Mouse (Mus musculus) limb, embryonic 13.5 days (tissue): ENCODE results near the gene Fndc4. TPM values are rescaled to one million over a fixed set of nuclear protein-coding genes. Genes with fewer than 3 reads are reported as not detected.

Source experiments
- ATAC-seq: fragments of 200-750 bp; cut with Nextera tagmentation; 2 replicates; pipeline ENCODE4 v1.8.0; 2017; ENCODE audit warnings: low read depth, moderate number of reproducible peaks, moderate TSS enrichment; ENCODE audit not compliant: low FRiP score
- H3K27ac ChIP-seq: fragments of 300-500 bp; sonication (generic); 2 replicates; pipeline ENCODE4 v1.5.1; 2015; ENCODE audit warnings: inconsistent platforms, mild to moderate bottlenecking, moderate library complexity
- H3K27me3 ChIP-seq: fragments of 300-500 bp; sonication (generic); 2 replicates; pipeline ENCODE4 v1.6.1; 2015; ENCODE audit warnings: mild to moderate bottlenecking, inconsistent platforms
- H3K36me3 ChIP-seq: fragments of 300-500 bp; sonication (generic); 2 replicates; pipeline ENCODE4 v1.6.1; 2015; ENCODE audit warnings: inconsistent platforms, mild to moderate bottlenecking, moderate library complexity
- H3K4me1 ChIP-seq: fragments of 300-500 bp; sonication (generic); 2 replicates; pipeline ENCODE4 v1.6.1; 2015; ENCODE audit warnings: inconsistent platforms
- H3K4me2 ChIP-seq: fragments of 300-500 bp; sonication (generic); replicated peaks from 2 replicates; pipeline ENCODE4 v1.6.1; 2015; ENCODE audit warnings: inconsistent platforms, mild to moderate bottlenecking, moderate library complexity
- H3K4me3 ChIP-seq: fragments of 300-500 bp; sonication (generic); 2 replicates; pipeline ENCODE4 v1.5.1; 2015; ENCODE audit warnings: moderate library complexity, mild to moderate bottlenecking, inconsistent platforms
- H3K9ac ChIP-seq: fragments of 300-500 bp; sonication (generic); 2 replicates; pipeline ENCODE4 v1.6.1; 2015; ENCODE audit warnings: mild to moderate bottlenecking, inconsistent platforms
- H3K9me3 ChIP-seq: fragments of 300-500 bp; sonication (generic); 2 replicates; pipeline ENCODE4 v1.6.1; 2016; ENCODE audit warnings: inconsistent platforms
- WGBS: fragments of 180-500 bp; shearing (Covaris S2); methylation state at CpG from one replicate; pipeline ENCODE4 v1.1.7; 2015; 5-methylcytosine and 5-hydroxymethylcytosine counted together
- polyA plus RNA-seq: library from polyadenylated mRNA; unstranded; fragments of >200 nt; fragmentation: Nextera tagmentation; extraction: Ambion mirVana; gene quantifications from 2 replicates; pipeline ENCODE4 v1.2.1, GENCODE M21; 2015

The Fndc4 gene
- 83.5 and 84.4 TPM in 2 replicates for polyA plus RNA-seq

DNA sequence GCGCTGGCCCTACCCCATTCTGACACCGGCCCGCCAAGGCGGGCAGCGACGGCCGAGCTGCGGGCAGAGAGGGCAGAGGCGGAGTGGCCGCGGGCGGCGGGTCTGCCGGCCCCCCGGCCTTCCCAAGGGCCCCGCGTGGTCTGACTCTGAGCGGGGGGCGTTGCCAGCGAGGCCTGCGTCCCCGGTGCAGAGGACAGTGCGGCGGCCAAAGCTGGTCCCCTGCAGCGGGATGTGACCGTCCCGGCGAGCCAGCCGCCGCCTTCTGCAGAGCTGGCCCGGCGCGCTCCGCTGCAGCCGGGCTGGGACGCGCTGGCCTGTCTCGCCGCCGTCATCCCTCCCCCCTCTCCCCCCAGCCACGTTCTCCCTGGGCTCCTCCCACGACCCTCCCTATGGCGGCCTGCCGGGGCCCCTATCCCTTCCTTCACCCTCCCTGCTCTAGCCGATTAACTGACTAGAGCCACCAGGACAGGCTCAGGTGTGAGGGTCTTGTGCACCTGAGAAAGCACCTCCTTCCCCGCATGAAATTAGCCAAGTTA lies at the start of gene Fndc4:
Gene Fndc4 (minus strand): TSS at position 475 of the 536 bp plus-strand sequence.
- WGBS = under 1% methylated on average over 32 of the region's 46 CpGs
- Histone ChIP-seq H3K4me3 (peak within 1 kb of the TSS; percentile 90), H3K36me3 (peaks cover 21% of the 10 kb centered on the region), H3K9me3 (no peaks in the 10 kb centered on the region), H3K4me2 (peak within 1 kb of the TSS; percentile 88), H3K27ac (peak within 1 kb of the TSS; percentile 55; the same call in 1 of the 2 replicates), H3K9ac (peak within 1 kb of the TSS; percentile 94), H3K27me3 (no peaks in the 10 kb centered on the region), H3K4me1 (peaks cover 20% of the 10 kb centered on the region)
- peak; percentile 71 for ATAC-seq

DNA sequence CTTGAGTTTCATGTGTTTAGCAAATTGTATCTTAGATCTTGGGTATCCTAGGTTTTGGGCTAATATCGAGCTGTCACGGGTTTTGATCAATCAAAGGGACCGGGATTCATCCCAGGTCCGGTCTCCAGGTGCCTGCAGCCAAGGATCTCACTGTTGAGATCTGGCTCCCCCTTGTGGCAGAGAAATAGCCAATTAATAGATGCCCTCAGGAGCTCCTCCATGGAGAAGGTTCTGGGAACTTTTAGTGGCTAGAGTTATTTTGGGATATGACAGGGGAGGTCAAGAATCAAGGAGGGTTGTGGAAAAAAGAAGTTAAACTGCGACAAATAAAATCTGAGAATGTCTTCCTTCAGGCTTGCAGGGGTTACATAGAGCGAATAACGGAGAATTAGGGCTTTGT lies 32.4 kb upstream of the Fndc4 start:
- Histone ChIP-seq H3K9ac (no peak overlapping the region), H3K36me3 (no peaks in the 10 kb centered on the region), H3K9me3 (peaks cover 4% of the 10 kb centered on the region; the same call in 1 of the 2 replicates), H3K4me3 (no peak overlapping the region), H3K27me3 (no peaks in the 10 kb centered on the region), H3K4me1 (no peaks in the 10 kb centered on the region), H3K27ac (no peak overlapping the region), H3K4me2 (no peak overlapping the region)
- no peak for ATAC-seq
- WGBS = 41% methylated on average over 7 of the region's 7 CpGs

DNA sequence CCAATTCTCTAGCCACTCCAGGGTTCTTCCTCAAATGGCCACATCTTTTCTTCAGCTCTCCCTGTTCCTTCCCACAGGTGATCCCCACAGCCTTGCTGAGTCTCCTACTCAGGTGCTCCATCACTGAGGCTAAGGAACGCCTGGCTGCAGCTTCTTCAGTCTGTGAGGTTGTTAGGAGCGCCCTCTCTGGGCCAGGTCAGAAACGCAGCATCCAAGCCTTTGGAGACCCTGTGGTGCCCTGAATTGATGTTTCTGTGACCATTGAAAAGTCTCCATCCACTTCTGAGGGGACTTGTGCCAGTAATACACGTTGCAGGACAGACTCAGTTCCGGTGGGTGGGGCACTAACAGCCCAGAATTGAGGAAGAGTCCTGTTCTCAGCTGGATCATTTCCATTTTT lies 31.0 kb upstream of the Fndc4 start:
- WGBS = 22% methylated on average over 5 of the region's 5 CpGs
- no peak overlapping the region for H3K27ac ChIP-seq
- no peak overlapping the region for H3K9ac ChIP-seq
- no peaks in the 10 kb centered on the region for H3K27me3 ChIP-seq
- no peak overlapping the region for H3K4me2 ChIP-seq
- no peak overlapping the region for H3K4me3 ChIP-seq
- ATAC-seq = no peak
- no peaks in the 10 kb centered on the region for H3K9me3 ChIP-seq
- H3K36me3 ChIP-seq = no peaks in the 10 kb centered on the region
- no peaks in the 10 kb centered on the region for H3K4me1 ChIP-seq

DNA sequence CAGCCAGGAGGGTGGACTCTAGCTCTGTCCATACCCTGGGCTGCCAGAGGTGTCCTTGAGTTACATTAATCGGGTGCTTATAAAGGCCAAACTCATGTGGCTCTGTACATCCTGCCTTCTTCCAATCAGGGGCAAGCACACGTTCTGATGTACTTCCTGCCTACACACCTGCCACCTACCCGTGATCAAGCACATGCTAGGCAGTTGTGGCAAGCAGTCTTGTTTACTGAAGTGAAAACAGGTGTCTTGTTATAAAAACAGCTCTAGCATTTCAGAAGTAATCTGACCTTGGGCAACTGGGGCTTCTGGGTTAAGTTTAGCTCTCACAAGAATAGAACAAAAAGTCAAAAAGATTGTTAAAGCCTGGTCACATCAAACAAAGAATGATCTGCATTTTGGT lies 28.2 kb upstream of the Fndc4 start:
- H3K27ac ChIP-seq = no peak overlapping the region
- no peaks in the 10 kb centered on the region for H3K4me1 ChIP-seq
- H3K9me3 ChIP-seq = 0 out of 2 replicates have a peak, but pooled peaks cover 3% of the 10 kb centered on the region
- H3K27me3 ChIP-seq = no peaks in the 10 kb centered on the region
- no peak overlapping the region for H3K4me2 ChIP-seq
- H3K36me3 ChIP-seq = no peaks in the 10 kb centered on the region
- H3K4me3 ChIP-seq = no peak overlapping the region
- WGBS = 48% methylated on average over 3 of the region's 3 CpGs
- no peak overlapping the region for H3K9ac ChIP-seq
- no peak for ATAC-seq

DNA sequence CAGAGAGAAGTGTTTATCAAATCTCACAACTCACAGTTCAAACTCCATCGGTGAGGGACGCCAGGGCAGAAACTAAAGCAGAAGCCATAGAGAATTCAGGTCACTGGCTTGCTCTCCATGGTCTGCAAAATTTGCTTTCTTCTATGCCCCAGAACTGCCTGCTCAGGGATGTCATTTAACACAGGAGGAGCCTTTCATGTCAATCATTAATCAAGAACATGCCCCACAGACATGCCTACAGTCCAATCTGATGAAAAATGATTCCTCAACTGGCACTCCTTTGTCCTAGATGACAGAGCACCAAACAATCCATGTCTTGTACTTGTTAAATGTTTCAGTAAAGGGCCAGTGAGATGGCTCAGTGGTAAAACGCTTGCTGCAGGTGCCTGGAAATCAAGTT lies 26.9 kb upstream of the Fndc4 start:
- Histone ChIP-seq H3K9ac (no peak overlapping the region), H3K4me3 (no peak overlapping the region), H3K4me2 (no peak overlapping the region), H3K27me3 (no peaks in the 10 kb centered on the region), H3K4me1 (no peaks in the 10 kb centered on the region), H3K9me3 (0 out of 2 replicates have a peak, but pooled peaks cover 3% of the 10 kb centered on the region), H3K36me3 (no peaks in the 10 kb centered on the region), H3K27ac (no peak overlapping the region)
- 84% methylated on average over 3 of the region's 3 CpGs for WGBS
- no peak for ATAC-seq

DNA sequence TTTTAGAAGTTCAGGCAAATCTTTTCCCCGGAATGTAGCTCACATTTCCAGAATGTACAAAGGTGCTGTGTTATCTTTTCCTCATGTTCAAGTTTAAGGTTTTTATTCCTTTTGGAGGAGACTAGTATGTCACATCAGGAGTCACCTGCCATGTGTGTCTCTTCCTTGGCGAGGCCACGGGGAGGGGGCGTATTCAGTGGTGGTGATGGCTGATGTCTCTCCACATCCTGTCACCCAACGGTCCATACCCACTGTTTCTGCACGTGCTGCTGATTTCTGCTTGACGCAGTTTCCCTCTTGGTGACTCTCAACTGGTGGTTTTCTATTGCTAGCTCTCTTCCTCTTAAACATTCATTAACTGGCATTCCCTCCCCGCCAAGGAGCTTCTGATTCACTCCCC lies 16.9 kb upstream of the Fndc4 start:
- Histone ChIP-seq H3K36me3 (no peaks in the 10 kb centered on the region), H3K9me3 (no peaks in the 10 kb centered on the region), H3K4me1 (no peaks in the 10 kb centered on the region), H3K4me3 (no peak overlapping the region), H3K27me3 (peaks cover 5% of the 10 kb centered on the region; the same call in 1 of the 2 replicates), H3K4me2 (no peak overlapping the region), H3K27ac (no peak overlapping the region), H3K9ac (no peak overlapping the region)
- no peak for ATAC-seq
- WGBS = 89% methylated on average over 8 of the region's 8 CpGs

DNA sequence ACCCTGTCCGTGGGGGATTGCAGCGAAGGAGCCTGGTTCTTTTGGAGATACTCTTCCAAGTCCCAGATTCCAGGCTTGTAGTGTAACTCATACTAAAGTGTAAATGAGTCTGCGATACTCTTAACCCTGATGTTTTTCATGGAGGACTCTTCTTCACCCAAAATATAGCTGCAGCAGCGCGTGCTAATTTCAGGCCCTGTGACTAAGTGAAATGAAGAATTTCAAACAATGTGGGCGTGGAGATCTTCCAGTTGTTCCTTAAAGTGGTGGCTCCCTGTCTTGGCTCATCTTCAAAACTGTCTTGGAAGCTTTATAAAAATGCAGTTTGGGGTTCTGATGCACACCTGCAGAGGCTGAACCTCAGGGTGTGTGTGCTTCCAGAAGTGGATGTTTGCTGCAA lies 7.2 kb upstream of the Fndc4 start:
- Histone ChIP-seq H3K9me3 (no peaks in the 10 kb centered on the region), H3K27ac (no peak overlapping the region), H3K36me3 (no peaks in the 10 kb centered on the region), H3K4me3 (no peak overlapping the region), H3K4me2 (no peak overlapping the region), H3K4me1 (no peaks in the 10 kb centered on the region), H3K9ac (no peak overlapping the region), H3K27me3 (no peaks in the 10 kb centered on the region)
- ATAC-seq = no peak
- 88% methylated on average over 6 of the region's 6 CpGs for WGBS

DNA sequence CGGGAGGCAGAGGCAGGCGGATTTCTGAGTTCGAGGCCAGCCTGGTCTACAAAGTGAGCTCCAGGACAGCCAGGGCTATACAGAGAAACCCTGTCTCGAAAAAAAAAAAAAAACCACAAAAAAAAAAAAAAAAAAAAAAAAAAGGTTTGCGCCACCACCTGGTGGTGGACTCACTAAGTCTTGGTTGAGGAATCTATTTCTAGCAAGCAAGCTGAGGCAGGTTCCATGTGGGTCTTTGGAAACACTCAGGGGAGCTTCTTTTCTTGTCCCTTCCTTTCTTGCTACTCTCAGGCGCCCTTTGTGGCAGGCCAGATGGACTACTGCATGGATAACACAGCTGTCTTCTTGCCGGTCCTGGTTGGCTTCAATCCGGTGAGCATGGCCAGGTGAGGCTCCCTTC lies 6.0 kb upstream of the Fndc4 start:
- Histone ChIP-seq H3K27ac (no peak overlapping the region), H3K36me3 (no peaks in the 10 kb centered on the region), H3K27me3 (no peaks in the 10 kb centered on the region), H3K9ac (no peak overlapping the region), H3K4me3 (no peak overlapping the region), H3K4me1 (no peaks in the 10 kb centered on the region), H3K4me2 (no peak overlapping the region), H3K9me3 (no peaks in the 10 kb centered on the region)
- no peak for ATAC-seq
- WGBS = 70% methylated on average over 8 of the region's 8 CpGs

DNA sequence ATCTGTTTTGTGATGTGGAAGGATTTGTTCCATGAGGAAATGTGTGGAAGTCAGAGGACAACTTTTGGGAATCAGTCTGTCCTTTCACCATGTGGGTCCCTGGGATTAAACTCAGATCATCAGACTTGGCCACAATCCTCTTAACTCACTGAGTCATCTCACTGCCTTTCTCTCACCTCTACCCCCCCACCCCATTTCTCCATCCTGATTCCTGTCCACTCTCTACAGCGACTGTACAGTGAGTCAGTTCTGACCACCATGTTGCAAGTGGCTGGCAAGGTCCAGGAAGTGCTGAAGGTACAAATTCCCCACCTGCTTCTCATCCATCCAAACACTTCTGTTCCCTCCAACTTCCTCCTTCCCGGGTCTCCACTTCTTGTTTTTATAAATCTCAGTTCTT lies 2.6 kb upstream of the Fndc4 start:
- peaks cover 14% of the 10 kb centered on the region for H3K4me1 ChIP-seq
- H3K4me3 ChIP-seq = no peak overlapping the region
- H3K36me3 ChIP-seq = peaks cover 12% of the 10 kb centered on the region
- no peak overlapping the region for H3K4me2 ChIP-seq
- H3K9ac ChIP-seq = no peak overlapping the region
- H3K9me3 ChIP-seq = no peaks in the 10 kb centered on the region
- no peaks in the 10 kb centered on the region for H3K27me3 ChIP-seq
- no peak overlapping the region for H3K27ac ChIP-seq
- ATAC-seq = no peak
- WGBS = 52% methylated on average over 2 of the region's 2 CpGs

DNA sequence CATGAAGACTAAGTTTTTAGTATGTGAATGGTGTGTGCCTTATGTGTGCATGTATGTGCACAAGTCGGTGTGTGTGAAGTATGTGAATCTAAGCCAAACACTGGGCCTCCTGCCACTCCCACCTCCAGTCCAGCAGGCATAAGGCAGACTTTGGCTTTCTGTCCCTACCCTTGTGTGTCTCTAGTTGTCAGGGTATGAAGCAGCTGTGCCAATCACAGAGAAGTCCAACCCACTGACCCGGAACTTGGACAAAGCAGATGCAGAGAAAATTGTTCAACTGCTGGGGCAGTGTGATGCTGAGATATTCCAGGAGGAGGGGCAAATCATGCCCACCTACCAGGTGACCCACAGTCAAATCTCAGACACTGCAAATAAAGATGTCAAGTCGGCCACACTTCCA lies 2.1 kb upstream of the Fndc4 start:
- H3K4me3 ChIP-seq = no peak overlapping the region
- no peaks in the 10 kb centered on the region for H3K9me3 ChIP-seq
- H3K4me1 ChIP-seq = peaks cover 14% of the 10 kb centered on the region
- no peak overlapping the region for H3K4me2 ChIP-seq
- ATAC-seq = no peak
- WGBS = 74% methylated on average over 3 of the region's 3 CpGs
- H3K27ac ChIP-seq = no peak overlapping the region
- no peaks in the 10 kb centered on the region for H3K27me3 ChIP-seq
- H3K36me3 ChIP-seq = peaks cover 17% of the 10 kb centered on the region
- no peak overlapping the region for H3K9ac ChIP-seq

DNA sequence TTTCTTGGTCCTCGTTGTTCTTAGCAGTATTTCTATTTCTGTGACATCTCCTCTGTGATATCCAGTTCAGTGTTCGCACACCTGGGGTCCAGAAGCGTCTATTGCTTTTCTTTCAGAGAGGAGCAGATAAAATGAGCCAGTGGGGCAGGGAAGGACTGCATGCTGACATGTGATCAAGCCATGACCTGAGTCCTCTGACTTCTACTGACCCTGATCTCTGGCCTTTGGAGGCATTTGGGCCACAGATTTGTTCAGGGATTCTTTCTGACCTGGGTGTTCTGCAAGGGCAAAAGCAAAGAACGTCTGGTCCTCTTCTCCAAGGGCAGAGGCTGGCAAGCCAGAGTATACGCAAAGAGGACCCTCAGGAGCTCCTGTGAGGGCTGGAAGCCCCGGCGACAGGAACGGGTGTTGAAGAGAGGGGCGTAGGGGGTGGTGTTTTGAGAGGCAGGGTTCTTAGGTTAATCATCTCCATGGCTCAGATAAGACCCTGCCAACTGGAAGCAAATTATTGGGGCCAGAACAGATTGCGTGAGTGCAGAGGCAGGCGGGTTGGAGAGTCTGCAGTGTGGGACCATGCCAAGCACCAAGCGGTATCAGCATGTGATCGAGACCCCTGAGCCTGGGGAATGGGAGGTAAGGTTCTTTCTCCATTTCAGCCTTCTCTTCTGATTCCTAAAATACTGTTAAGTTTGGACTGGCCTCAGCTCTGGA lies 1.3 kb upstream of the Fndc4 start, which contains the start of gene Gckr:
Gene Gckr (plus strand): TSS at position 397 of the 711 bp plus-strand sequence.
- Histone ChIP-seq H3K9ac (no peak within 1 kb of the TSS), H3K4me1 (peaks cover 14% of the 10 kb centered on the region), H3K27ac (no peak within 1 kb of the TSS), H3K4me3 (peak within 1 kb of the TSS; percentile 90; the same call in 1 of the 2 replicates), H3K27me3 (no peaks in the 10 kb centered on the region), H3K36me3 (peaks cover 21% of the 10 kb centered on the region), H3K9me3 (no peaks in the 10 kb centered on the region), H3K4me2 (peak within 1 kb of the TSS; percentile 88)
- no peak for ATAC-seq
- WGBS = 79% methylated on average over 13 of the region's 13 CpGs

DNA sequence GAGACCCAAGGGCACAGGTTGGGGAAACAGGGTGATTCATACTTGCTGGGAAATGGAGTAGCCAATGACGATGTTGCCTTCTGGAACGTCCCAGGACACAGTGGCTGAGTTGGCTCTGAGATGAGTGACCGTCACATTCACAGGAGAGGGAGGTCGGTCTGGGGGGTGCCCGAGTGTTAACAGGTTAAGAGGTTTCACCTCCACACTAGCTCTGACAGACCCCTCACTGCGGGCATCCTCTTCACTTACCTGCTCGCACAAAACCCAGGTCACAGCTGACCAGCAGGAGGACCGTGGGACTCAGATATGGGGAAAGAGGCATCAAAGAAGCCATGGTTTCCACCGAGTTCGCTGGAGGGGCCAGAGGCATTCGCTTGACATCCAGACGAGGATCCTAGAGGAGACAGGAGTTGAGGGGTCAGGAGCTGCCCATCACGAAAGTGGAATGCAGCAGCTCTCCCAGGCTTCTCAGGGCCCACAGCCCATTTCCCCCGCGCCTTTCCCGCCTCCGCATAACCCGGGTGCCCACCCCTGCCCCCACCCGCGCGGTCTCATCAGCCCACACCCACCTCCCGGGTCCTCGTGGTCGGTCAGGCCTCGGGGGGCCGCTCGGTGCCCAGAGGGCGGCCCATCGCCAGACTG lies 795 bp downstream of the Fndc4 start:
- Histone ChIP-seq H3K4me3 (peak overlapping the region; percentile 90), H3K4me2 (peak overlapping the region; percentile 88), H3K27ac (peak overlapping the region; percentile 55; the same call in 1 of the 2 replicates), H3K9ac (peak overlapping the region; percentile 94), H3K36me3 (peaks cover 21% of the 10 kb centered on the region), H3K4me1 (peaks cover 23% of the 10 kb centered on the region), H3K27me3 (no peaks in the 10 kb centered on the region), H3K9me3 (no peaks in the 10 kb centered on the region)
- peak; percentile 8; the same call in 1 of the 2 replicates for ATAC-seq
- 5% methylated on average over 29 of the region's 29 CpGs for WGBS
